Mouse (Mus musculus): ENCODE data around the gene Map4k5.

Gene Map4k5

GRCm38 (mm10) chr12:69843531-69844445, 49.2 kb downstream of the Map4k5 start:
- no peak for DNase-seq (ENCODE audit: low read depth)

DNA sequence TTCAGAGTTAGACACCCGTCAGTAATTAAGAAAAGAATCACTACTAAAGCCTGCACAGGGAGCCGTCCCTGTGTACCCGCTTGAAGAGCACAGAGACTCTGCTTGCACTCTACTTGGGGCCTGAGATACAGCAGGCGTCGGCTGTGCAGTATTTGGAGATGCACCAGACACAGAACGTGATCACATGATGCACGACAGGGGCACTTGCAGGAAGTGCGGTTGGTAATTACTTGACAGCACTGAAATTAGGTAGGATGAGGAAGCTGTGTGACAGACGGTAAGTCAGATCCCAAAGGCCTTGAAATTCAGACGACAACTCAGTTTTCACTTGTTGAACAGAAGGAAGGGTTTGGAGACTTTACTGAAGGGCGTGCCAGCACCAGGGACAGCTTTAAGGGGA, 54.6 kb downstream of the Map4k5 start:
- peak; percentile 35 for DNase-seq (ENCODE audit: low read depth)

GRCm38 (mm10) chr12:69833982-69834604, 58.9 kb downstream of the Map4k5 start:
- DNase-seq (ENCODE audit: low read depth) = no peak

DNA sequence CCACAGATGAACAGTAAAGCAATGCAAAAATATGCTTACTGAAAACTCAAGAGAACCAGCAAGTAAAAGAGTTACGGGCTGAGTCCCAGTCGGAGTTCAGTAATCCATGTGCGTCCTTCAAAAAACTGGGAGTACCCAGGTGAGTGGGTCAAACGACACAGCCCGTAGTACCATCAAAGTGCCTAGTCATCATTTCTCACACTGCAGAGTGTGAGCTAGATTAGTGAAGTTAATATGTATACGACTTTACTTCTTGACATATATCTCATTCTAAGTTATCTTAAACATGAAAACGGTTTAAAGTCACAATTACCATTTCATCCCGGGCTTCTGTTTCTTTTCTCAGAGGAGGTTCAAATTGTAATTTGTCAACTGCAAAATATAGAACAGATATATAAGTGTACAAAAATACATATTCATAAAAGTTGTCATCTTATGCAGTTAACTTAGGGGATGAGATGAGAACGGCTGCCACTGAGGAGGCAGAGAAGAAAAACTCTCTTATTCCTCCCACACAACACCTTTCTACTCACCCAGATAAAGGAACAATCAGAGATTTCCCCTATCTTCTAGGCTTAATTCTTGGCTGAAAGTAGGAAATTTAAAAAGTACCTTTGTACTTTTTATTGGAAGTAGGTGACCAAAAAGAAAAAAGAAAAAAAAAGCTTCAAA, 61.6 kb downstream of the Map4k5 start:
- no peak for DNase-seq (ENCODE audit: low read depth)

GRCm38 (mm10) chr12:69828214-69828613, 64.8 kb downstream of the Map4k5 start:
- no peak for DNase-seq (ENCODE audit: low read depth)

DNA sequence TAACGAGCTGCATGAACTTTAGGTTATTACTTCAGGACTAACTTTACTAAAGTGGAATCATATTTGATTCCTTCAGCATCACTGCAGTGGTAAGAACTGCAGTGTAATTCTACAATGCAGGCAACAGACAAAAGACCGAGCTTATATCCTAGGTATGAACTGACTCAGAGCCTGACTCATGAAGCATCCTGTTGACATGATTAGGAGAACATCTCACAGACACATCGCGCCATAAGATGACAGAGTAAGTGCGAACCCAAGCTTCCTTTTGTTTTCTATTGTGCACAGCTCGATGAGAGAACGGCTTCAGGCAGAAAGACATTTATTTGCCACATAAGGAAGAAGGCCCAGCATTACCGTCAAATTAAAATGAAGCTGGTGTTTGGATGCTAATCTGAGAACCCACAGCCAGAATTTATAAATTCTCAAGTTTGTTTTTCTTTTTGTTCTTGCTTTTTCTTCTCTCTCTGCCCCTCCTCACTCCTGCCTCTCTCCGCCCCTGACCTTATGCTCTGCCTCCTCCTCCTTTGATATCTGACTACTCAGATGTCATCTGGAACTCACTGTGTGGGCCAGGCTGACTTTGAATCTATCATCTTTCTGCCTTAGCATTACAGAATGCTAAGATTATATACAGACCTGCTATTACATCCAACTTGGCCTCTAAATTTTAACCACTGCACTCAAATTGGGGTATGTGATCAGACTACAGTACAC, 68.0 kb downstream of the Map4k5 start:
- peak; percentile 13 for DNase-seq (ENCODE audit: low read depth)

GRCm38 (mm10) chr12:69814272-69814671, 78.7 kb downstream of the Map4k5 start:
- no peak for DNase-seq (ENCODE audit: low read depth)

DNA sequence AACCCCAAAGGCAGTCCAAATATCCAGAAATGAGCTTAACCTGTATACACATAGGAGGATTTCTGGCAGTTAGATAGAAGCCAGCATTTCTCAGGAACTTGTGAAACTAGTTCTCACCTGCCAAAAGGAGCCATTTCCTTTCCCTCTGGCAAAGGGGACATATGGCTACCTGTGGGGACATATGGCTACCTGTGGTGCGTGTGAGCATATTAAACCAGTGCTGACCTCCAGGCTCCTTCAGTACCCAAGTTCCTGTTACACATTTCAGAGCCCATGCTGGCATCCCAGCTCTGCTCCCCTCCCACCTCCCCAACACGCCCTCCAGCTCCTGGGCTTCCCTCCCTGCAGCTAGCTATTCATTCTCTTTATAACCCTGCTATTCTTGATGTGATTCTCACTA, 79.4 kb downstream of the Map4k5 start:
- DNase-seq (ENCODE audit: low read depth) = no peak

GRCm38 (mm10) chr12:69812986-69813385, 80.0 kb downstream of the Map4k5 start:
- no peak for DNase-seq (ENCODE audit: low read depth)

GRCm38 (mm10) chr12:69811976-69812375, 81.0 kb downstream of the Map4k5 start:
- no peak for DNase-seq (ENCODE audit: low read depth)

- no peak for DNase-seq (ENCODE audit: low read depth)
Observed at GRCm38 (mm10) chr12:69809439-69809838, 83.6 kb downstream of the Map4k5 start.

- DNase-seq (ENCODE audit: low read depth) = no peak
Observed at GRCm38 (mm10) chr12:69807399-69807985, 85.5 kb downstream of the Map4k5 start.

DNA sequence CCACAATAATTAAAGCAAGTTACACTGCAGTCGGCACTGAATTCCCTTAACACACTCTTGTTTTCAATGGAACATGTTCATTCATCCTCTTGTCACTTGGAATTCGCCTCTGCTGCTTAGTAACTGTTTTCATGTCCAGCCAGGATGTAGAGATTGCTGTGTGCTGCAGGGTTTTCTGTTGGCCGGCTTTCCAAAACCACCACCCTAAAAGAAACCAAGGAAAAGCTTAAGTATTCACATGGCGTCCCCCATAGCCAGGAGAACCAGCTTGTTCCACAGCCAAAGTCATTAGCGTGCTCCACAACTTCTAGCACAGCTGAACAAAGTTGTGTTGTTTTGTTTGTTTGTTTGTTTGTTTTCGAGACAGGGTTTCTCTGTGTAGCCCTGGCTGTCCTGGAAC, 87.9 kb downstream of the Map4k5 start:
- no peak for DNase-seq (ENCODE audit: low read depth)

GRCm38 (mm10) chr12:69804393-69805070, 88.5 kb downstream of the Map4k5 start:
- no peak for DNase-seq (ENCODE audit: low read depth)

GRCm38 (mm10) chr12:69803196-69803595, 89.8 kb downstream of the Map4k5 start:
- DNase-seq (ENCODE audit: low read depth) = no peak

DNA sequence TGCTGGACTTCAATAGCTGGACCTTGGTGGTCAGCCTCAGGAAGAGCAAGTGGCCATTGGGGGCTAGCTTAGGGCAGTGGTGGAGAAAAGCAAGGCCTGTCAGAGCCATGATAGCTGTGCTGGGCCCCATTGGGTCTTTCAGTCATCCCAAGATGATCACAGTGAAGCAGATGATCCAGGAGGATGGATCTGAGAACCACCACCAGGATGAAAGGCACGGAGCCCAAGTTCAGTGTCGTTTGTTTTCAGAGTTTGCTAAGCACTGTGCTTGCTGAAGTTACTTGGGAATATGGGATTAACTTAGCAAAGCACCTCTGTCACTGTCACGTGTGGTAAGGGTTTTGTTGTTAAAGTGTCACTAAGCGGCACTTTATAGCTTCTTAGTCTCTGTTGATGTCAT, 92.4 kb downstream of the Map4k5 start:
- no peak for DNase-seq (ENCODE audit: low read depth)

GRCm38 (mm10) chr12:69796311-69796710, 96.7 kb downstream of the Map4k5 start:
- DNase-seq (ENCODE audit: low read depth) = no peak

DNA sequence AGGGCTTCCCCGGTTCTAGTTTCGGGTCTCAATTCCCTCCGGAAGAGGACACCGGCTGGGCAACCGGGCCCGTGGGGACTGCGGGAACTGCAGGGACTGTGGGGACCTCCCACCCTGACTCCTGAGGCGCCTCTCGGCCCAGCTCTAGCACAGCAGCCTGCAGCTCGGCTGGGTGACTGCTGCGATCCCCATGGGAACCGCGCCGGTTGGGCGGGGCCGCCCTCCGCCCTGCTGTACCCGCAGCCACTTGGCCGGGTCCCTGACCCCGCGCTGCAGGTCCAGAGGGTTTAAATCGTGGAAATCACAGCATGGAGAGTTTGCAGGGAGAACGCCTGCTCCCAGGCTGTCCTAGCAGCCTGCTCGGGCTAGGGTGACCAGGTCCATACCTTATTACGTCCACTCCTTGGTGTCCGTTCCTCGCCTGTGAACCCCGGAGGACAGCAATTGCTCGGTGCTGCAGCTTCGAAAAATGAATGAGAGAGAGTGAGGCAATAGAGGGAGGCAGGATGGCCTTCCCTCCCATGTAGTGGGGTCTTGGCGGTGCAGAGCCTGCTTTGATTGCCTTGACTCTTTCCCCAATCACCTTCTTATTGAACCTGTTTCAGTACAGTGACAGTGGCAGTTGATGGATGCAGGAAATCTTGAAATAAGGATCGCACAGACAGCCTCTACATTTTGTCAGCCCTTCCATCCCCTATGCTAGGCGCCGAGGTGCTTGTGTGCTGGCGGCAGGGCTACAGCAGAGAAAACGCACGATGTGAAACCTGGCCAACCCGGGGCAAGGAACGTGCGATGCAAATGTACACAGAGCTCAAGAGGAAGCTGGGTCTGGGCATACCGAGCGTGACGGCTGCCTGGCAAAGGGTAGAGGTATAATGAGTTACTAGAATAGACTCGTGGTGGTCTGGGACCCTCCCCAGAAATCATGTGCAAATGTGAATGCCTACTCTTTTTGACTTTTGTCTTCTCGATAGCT, 102.2 kb downstream of the Map4k5 start, which contains the start of gene Cdkl1:
Gene Cdkl1 (minus strand): TSS at position 738 of the 976 bp plus-strand sequence.
- DNase-seq (ENCODE audit: low read depth) = peak; percentile 40

DNA sequence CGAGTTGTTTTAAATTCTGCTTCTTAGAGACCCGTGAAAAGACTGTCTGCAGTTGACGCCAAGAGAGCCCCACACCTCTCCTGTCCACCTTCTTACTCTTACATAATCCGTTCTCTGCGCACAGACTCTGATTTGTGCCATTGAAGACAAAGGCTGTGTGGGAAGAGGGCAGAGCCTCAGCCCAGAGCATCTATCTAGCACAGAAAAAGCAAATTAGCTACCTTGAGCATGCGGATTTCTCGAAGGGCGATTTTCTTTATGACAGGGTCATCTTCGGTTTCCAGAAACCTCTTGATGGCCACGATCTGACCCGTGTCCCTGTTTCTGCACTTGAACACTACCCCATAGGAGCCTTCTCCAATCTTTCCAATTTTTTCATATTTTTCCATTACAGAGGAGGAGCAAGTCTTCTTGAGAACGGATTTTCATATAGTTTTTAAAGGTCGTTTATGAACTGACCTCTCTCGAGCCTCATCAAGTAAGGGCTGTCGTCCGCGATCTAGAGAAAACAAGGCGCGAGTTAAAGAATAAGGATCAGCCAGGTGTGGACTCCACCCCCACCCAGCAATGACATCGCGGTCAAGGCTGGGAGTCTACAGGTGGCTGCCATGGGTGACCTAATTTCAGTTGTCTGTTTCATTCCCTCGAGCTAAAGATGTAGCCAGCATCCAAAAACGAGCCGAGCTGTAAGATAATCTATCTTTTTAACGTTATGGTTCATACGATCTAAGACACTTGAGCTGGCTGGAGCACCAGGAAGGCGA, 103.1 kb downstream of the Map4k5 start:
- peak; percentile 6 for DNase-seq (ENCODE audit: low read depth)
